Mouse (Mus musculus) embryonic facial prominence, embryonic 12.5 days (tissue): Measurements from ENCODE around the gene Zfp90. TPM values are rescaled to one million over a fixed set of nuclear protein-coding genes. Genes with fewer than 3 reads are reported as not detected.
"Not testable (repeated sequence)": the region's sequence is repeated elsewhere in the genome, so short reads cannot be mapped to it uniquely, and the experiment has no call there.

Experiments used
- ATAC-seq: fragments of 200-750 bp; cut with Nextera tagmentation; 2 replicates; pipeline ENCODE4 v1.8.0; 2017; ENCODE audit not compliant: insufficient number of reproducible peaks, insufficient read depth, low FRiP score, low TSS enrichment
- H3K27ac ChIP-seq: fragments of 300-500 bp; sonication (generic); 2 replicates; pipeline ENCODE4 v1.5.1; 2016; ENCODE audit warnings: mild to moderate bottlenecking
- H3K27me3 ChIP-seq: fragments of 300-500 bp; sonication (generic); 2 replicates; pipeline ENCODE4 v1.6.1; 2016; ENCODE audit warnings: mild to moderate bottlenecking, moderate library complexity
- H3K36me3 ChIP-seq: fragments of 300-500 bp; sonication (generic); 2 replicates; pipeline ENCODE4 v1.6.1; 2016; ENCODE audit warnings: mild to moderate bottlenecking
- H3K4me1 ChIP-seq: fragments of 300-500 bp; sonication (generic); 2 replicates; pipeline ENCODE4 v1.6.1; 2016
- H3K4me2 ChIP-seq: fragments of 300-500 bp; sonication (generic); replicated peaks from 2 replicates; pipeline ENCODE4 v1.6.1; 2016; ENCODE audit warnings: mild to moderate bottlenecking, moderate library complexity
- H3K4me3 ChIP-seq: fragments of 300-500 bp; sonication (generic); 2 replicates; pipeline ENCODE4 v1.5.1; 2016; ENCODE audit warnings: mild to moderate bottlenecking
- H3K9ac ChIP-seq: fragments of 300-500 bp; sonication (generic); 2 replicates; pipeline ENCODE4 v1.6.1; 2016; ENCODE audit warnings: mild to moderate bottlenecking, moderate library complexity
- H3K9me3 ChIP-seq: fragments of 300-500 bp; sonication (generic); 2 replicates; pipeline ENCODE4 v1.6.1; 2016; ENCODE audit warnings: mild to moderate bottlenecking, moderate library complexity
- WGBS: fragments of 180-500 bp; shearing (Covaris S2); methylation state at CpG from one replicate; pipeline ENCODE4 v1.1.7; 2016; 5-methylcytosine and 5-hydroxymethylcytosine counted together
- polyA plus RNA-seq: library from polyadenylated mRNA; unstranded; fragments of >200 nt; fragmentation: Nextera tagmentation; extraction: Ambion mirVana; gene quantifications from 2 replicates; pipeline ENCODE4 v1.2.1, GENCODE M21; 2016

Zfp90 gene
- polyA plus RNA-seq, 1 experiment from 2014 or later = 34.7 TPM

DNA sequence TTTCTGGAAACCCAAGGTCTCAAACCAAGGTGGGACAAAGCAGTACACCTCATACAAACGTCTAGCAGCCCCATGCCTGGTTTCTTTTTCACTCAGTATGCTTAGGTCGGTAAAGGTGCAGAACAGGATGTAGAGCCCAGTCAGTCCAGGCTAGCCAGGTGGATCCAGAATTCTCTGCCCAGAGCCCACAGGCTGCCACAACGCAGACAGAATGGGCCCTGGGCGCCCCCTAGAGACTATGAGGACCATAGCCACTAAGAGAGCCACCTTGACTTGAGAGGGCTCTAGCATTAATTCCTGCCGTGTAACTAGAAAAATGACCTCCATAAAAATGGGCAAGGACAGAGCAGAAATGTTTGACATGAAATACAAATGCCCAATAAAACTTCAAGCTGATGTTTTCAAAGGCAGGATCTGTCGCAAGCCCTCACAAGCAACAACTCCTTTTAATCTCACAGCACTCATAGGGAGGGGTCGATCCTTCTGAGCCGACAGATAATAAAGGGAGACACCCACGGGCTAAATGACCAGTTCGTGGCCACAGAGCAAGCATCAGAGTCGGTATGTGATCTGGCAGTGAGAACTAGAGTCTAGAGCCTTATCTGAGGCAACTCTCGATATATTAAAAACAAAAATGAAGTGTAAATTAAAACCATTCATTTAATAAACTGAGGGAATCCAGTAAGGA lies 11.7 kb upstream of the Zfp90 start:
- no peak for ATAC-seq
- Histone ChIP-seq H3K27ac (no peak overlapping the region), H3K27me3 (no peaks in the 10 kb centered on the region), H3K9me3 (no peaks in the 10 kb centered on the region), H3K9ac (no peak overlapping the region), H3K4me1 (peaks cover 41% of the 10 kb centered on the region), H3K36me3 (no peaks in the 10 kb centered on the region), H3K4me3 (no peak overlapping the region), H3K4me2 (no peak overlapping the region)
- WGBS = 42% methylated on average over 12 of the region's 12 CpGs

DNA sequence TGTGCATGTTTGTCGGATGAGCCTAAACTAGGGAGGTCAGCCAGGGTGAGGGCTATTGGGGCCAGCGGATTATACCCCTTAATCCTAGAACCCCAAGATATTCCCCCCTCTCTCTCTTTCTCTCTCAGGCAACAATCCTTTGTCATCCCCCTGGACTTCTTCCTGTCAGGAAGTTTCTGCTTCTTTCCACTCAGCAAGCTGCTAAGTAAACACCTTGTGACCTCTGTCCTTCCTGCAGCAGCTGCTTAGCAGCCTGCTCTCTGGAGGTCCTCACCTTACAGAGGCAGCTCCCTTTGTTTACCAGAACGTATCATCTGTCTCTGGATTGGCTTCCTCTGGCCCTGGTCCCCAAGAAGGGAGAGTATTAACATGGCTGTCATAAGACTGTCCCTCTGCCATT lies 10.3 kb upstream of the Zfp90 start:
- ATAC-seq = no peak
- H3K27ac ChIP-seq = peak overlapping the region; percentile 24; the same call in 1 of the 2 replicates
- no peak overlapping the region for H3K4me2 ChIP-seq
- H3K4me3 ChIP-seq = no peak overlapping the region
- no peaks in the 10 kb centered on the region for H3K9me3 ChIP-seq
- H3K4me1 ChIP-seq = peaks cover 36% of the 10 kb centered on the region
- H3K36me3 ChIP-seq = no peaks in the 10 kb centered on the region
- 31% methylated on average over 3 of the region's 3 CpGs for WGBS
- no peak overlapping the region for H3K9ac ChIP-seq
- 0 out of 2 replicates have a peak, but pooled peaks cover 5% of the 10 kb centered on the region for H3K27me3 ChIP-seq

DNA sequence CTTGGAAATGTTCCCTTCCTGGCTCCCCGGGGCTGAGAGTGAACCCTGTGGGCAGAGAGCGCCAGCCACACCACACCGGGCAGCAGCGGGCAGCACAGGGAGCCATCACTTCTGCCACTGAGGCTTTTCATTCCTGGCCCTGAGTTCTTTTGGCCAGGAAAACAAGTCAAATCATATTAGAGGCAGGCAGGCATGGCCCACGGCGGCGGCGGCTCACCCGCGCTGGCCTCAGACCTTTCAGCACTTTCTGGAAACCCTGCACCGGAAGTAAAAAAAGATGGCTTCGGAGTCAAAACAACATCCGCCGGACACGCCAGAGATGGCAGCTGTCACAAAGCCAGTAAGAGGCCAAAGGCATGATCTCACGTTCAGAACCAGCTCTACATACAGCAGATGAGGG lies 9.3 kb upstream of the Zfp90 start:
- Histone ChIP-seq H3K4me2 (peak overlapping the region; percentile 21), H3K27me3 (0 out of 2 replicates have a peak, but pooled peaks cover 5% of the 10 kb centered on the region), H3K4me1 (peaks cover 26% of the 10 kb centered on the region), H3K4me3 (no peak overlapping the region; the same call in 1 of the 2 replicates), H3K9ac (no peak overlapping the region; the same call in 1 of the 2 replicates), H3K36me3 (no peaks in the 10 kb centered on the region), H3K27ac (peak overlapping the region; percentile 75), H3K9me3 (no peaks in the 10 kb centered on the region)
- 35% methylated on average over 16 of the region's 16 CpGs for WGBS
- ATAC-seq = no peak

DNA sequence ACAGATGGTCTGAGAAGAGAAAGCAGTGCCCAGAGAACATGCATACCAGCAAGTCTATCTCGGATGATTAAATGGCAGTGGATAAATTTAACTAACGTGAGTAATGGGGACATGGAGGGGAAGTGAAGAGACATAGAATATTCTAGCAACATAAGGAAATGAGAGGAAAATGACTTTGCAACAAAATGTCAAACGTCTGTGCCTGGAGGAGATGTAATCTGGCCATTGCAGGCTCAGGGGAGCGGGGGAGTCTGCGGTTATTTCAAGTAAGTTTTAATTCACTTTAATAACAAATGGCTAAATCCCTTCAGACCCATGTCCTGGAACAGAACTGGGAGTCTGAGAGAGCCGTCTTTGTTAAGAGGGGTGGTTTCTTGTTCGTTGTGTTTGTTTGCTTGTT lies 5.1 kb upstream of the Zfp90 start:
- Histone ChIP-seq H3K27me3 (0 out of 2 replicates have a peak, but pooled peaks cover 5% of the 10 kb centered on the region), H3K27ac (no peak overlapping the region), H3K4me3 (no peak overlapping the region), H3K4me2 (no peak overlapping the region), H3K4me1 (peaks cover 18% of the 10 kb centered on the region), H3K9me3 (no peaks in the 10 kb centered on the region), H3K9ac (no peak overlapping the region), H3K36me3 (no peaks in the 10 kb centered on the region)
- no peak for ATAC-seq
- 62% methylated on average over 7 of the region's 7 CpGs for WGBS

DNA sequence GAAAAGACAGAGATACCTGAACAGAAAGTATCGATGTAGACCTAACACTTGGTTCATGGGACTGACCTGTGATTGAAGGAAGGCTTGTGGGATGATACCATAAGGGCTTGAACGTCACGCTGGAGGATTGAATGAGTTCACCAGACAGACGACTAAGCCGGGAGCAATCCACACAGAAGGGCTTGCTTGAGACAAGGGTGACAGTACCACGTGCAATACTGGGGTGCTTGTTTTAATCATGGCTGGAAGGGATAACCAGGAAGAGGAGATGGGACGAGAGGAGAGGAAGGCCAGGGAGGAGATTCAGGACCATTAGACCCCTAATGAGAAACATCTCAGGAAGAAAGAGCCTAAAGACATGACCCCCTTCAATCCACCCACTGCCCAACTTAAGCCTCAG lies 4.6 kb upstream of the Zfp90 start:
- 72% methylated on average over 7 of the region's 7 CpGs for WGBS
- Histone ChIP-seq H3K27me3 (0 out of 2 replicates have a peak, but pooled peaks cover 5% of the 10 kb centered on the region), H3K4me2 (no peak overlapping the region), H3K9me3 (no peaks in the 10 kb centered on the region), H3K36me3 (no peaks in the 10 kb centered on the region), H3K4me1 (peaks cover 13% of the 10 kb centered on the region), H3K9ac (no peak overlapping the region), H3K4me3 (no peak overlapping the region), H3K27ac (no peak overlapping the region)
- no peak for ATAC-seq

DNA sequence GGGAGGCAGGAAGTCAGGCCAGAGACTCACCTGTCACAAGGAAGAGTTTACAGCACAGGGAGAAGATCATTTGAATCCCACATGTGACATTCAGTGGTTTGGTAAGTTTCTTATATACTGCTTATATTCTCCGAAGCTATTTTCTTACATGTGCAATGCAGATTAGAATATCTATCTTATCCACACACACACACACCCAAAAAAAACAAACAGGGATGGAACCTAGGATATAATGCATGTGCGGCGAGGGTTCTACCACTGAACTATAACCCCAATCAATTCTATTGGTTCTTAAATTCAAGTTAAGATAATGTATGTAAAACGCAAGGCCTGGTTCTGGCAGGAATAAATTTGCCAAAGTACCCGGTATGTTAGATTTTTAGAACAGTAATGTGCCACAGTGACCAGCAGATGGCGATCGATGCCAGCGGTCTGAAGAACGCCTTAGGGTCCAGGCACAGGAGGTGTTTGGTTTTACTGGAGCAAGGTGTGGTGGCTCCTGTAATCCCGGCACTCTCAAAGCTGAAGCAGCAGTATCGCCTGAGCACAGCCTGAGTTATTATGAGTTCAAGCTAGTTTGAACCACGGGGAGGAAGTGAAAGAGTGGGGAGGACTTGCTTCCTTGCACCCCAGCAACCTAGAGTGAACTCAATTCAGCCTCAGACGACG lies 3.2 kb upstream of the Zfp90 start:
- no peak for ATAC-seq
- no peak overlapping the region for H3K4me2 ChIP-seq
- no peak overlapping the region for H3K27ac ChIP-seq
- WGBS = 22% methylated on average over 14 of the region's 14 CpGs
- no peak overlapping the region for H3K9ac ChIP-seq
- no peaks in the 10 kb centered on the region for H3K36me3 ChIP-seq
- no peaks in the 10 kb centered on the region for H3K9me3 ChIP-seq
- 0 out of 2 replicates have a peak, but pooled peaks cover 5% of the 10 kb centered on the region for H3K27me3 ChIP-seq
- H3K4me1 ChIP-seq = peaks cover 8% of the 10 kb centered on the region; the same call in 1 of the 2 replicates
- no peak overlapping the region for H3K4me3 ChIP-seq

DNA sequence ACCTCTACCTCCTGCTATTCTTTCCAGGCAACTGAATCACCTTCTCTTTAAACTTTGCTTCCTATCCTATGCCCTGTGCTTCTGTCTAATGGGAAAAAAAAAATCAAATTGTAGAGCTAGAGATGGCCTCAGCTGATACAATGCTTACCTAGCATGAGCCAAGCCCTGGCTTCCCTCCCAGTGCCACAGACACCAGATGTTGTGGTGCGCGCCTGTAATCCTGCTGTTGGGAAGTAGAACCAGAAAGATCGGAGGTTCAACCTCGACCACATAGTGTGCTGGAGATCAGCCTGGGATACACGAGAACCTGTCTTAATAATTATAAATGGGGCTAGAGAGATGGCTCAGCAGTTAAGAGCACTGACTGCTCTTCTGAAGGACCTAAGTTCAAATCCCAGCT lies 2.6 kb downstream of the Zfp90 start:
- Histone ChIP-seq H3K36me3 (peaks cover 56% of the 10 kb centered on the region), H3K9me3 (peaks cover 24% of the 10 kb centered on the region), H3K27ac (no peak overlapping the region), H3K9ac (no peak overlapping the region), H3K4me2 (no peak overlapping the region; the same call in 1 of the 2 replicates), H3K4me1 (peaks cover 3% of the 10 kb centered on the region; the same call in 1 of the 2 replicates), H3K27me3 (no peaks in the 10 kb centered on the region), H3K4me3 (no peak overlapping the region)
- 94% methylated on average over 5 of the region's 5 CpGs for WGBS
- ATAC-seq = no peak

DNA sequence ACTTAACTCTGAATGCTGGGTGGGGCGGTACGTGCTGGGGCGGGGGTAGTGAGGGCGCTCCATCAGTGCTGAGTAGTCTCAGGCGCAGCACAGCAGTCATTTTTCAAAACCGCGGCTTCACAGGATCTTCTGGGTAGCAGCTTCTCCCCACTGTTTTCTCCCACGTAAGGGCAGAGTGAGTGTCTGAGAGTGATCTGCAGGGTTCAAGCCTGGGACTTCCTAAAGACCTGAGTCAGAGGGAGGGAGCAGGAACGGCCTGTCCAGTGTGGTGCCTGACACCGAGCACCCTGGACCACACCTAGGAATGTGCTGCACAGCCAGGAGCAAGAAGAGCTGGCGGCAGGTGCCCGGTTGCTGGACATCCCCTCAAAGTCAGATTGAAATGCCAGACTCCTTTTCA lies 16.0 kb downstream of the Zfp90 start:
- Histone ChIP-seq H3K27me3 (peaks cover 7% of the 10 kb centered on the region; the same call in 1 of the 2 replicates), H3K4me1 (no peaks in the 10 kb centered on the region; the same call in 1 of the 2 replicates), H3K36me3 (peaks cover 15% of the 10 kb centered on the region), H3K9me3 (peaks cover 8% of the 10 kb centered on the region; the same call in 1 of the 2 replicates), H3K27ac (no peak overlapping the region), H3K4me2 (no peak overlapping the region), H3K4me3 (no peak overlapping the region), H3K9ac (no peak overlapping the region)
- ATAC-seq = no peak
- WGBS = 34% methylated on average over 12 of the region's 12 CpGs

DNA sequence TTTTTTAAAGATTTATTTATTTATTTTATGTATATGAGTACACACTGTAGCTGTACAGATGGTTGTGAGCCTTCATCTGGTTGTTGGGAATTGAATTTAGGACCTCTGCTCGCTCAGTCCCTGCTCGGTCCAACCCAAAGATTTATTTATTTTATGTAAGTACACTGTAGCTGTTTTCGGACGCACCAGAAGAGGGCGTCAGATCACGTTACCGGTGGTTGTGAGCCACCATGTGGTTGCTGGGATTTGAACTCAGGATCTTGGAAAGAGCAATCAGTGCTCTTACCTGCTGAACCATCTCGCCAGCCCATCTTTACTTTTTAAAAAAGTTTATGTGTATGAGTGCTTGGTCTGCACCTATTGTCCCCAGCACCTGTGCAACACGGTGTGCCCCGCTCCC lies 16.8 kb downstream of the Zfp90 start:
- not testable (repeated sequence) for H3K9me3 ChIP-seq, H3K27ac ChIP-seq, H3K4me2 ChIP-seq, H3K9ac ChIP-seq, H3K4me1 ChIP-seq, H3K27me3 ChIP-seq, ATAC-seq, H3K36me3 ChIP-seq, H3K4me3 ChIP-seq
- WGBS = 63% methylated on average over 10 of the region's 10 CpGs

DNA sequence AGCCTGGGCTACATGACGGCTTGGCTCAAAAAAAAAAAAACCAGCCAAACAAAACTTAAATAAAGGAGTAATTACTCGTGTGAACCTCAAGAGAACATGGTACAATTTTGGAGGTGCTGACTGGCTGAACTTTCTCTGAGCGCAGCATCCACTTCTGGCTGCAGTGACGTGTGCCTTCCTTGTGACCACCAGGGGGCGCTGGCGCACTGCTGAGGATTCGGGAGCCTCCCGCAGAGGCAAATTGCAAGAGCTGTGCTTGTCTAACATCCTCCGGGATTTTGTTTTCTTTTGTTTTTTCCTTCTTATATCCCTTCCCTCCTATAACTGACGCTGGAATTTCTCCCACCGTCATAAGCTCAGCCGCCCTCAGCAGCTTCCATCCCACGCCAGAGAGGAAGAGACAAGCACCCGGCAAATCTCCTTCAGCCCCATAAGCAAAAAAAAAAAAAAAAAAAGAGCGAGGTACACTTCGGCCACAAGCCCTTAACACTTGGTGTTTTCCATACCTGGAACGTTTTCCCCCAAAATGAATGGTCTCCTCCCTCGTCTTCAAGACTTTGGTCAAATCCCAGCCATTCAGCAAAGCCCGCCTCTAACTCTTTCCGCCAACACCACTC lies 17.9 kb downstream of the Zfp90 start:
- Histone ChIP-seq H3K36me3 (no peaks in the 10 kb centered on the region; the same call in 1 of the 2 replicates), H3K27ac (no peak overlapping the region), H3K27me3 (peaks cover 7% of the 10 kb centered on the region; the same call in 1 of the 2 replicates), H3K4me1 (no peaks in the 10 kb centered on the region; the same call in 1 of the 2 replicates), H3K9me3 (no peaks in the 10 kb centered on the region), H3K4me3 (peak overlapping the region; percentile 22), H3K9ac (no peak overlapping the region), H3K4me2 (peak overlapping the region; percentile 49)
- no peak; the same call in 1 of the 2 replicates for ATAC-seq
- 9% methylated on average over 20 of the region's 20 CpGs for WGBS

DNA sequence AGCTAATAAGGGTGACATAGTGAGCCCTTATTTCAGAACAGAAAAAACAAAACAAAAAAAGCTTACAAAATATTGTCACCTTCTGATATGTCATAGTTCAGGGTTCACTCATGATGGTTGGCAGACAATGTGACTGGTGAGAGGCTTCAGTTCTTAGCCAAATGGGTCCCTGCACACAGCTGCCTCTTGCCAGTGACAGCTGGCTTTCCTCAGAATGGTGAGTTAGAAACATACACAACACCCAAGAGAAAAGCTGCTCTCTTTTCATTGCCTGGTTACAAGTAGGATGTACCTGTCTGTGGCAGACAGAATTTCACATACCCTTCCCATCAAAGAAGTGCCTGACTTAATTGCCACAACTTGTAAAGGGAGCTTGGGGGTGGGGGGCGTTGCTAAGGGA lies 18.5 kb downstream of the Zfp90 start:
- Histone ChIP-seq H3K36me3 (no peaks in the 10 kb centered on the region), H3K4me2 (peak overlapping the region; percentile 49; the same call in 1 of the 2 replicates), H3K4me1 (no peaks in the 10 kb centered on the region; the same call in 1 of the 2 replicates), H3K27me3 (peaks cover 7% of the 10 kb centered on the region; the same call in 1 of the 2 replicates), H3K4me3 (no peak overlapping the region), H3K9ac (no peak overlapping the region), H3K27ac (no peak overlapping the region), H3K9me3 (no peaks in the 10 kb centered on the region)
- ATAC-seq = no peak
- WGBS = 41% methylated on average over 1 of the region's 1 CpGs
